Mouse (Mus musculus): Measurements from ENCODE around the gene Zfhx2.

DNA sequence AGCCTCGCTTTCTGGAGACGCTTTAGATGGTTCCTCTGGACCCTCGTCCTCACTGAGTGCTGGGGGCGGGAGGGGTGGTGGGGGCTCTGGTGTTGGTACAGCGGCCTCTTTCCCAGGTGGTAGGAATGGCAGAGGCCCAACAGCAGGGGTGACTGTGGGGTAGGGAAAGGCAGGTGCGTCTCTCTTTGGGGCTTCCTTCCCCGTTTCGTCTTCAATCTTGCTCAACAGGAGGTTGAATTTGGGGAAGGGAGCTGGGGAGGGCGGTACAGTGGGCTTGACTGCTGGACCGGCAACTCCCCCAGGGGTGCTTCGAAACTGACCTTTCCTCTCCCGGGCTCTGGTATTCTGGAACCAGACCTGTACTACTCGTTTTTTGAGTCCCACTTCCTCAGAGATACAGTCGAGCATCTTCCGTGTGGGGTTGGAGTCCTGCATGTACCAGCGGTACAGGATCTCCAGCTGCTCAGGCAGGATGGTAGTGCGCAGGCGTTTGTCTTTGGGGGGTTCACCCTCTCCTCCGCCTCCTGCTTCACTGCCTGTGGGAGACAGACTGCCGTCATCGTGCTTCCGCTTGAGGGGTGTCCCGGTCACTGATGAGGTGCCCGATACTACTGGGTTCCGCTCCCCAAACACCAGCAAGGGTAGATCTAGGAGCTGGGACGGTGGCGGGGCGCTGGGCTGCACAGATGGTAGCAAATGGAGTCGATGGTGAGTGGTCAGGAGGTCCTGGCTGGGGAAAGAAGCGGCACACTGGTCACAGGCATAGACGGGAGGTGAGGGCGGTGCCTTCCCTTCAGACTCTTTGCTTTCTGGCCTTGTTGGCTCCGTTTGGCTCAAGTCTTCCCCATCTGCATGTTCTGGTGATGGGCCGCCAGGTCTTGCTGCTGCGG, 27.4 kb downstream of the Zfhx2 start:
- TF ChIP-seq MYOG (IDR thresholded peaks at IDR 0.05; ENCODE audit: control insufficient read depth in 1 of 3, insufficient read depth in 1 of 3, insufficient read length in 2 of 3, low read depth in 2 of 3) (no peak), POLR2AphosphoS2 (IDR thresholded peaks at IDR 0.05; ENCODE audit: insufficient read length, low read depth) (no peak), E2F4 (IDR thresholded peaks at IDR 0.05; ENCODE audit: insufficient read depth) (no peak), USF1 (IDR thresholded peaks at IDR 0.05; ENCODE audit: low read depth) (no peak), POLR2A (IDR thresholded peaks at IDR 0.05; ENCODE audit: insufficient read length, low read depth) (no peak), SRF (IDR thresholded peaks at IDR 0.05; ENCODE audit: control insufficient read depth, insufficient read length, low read depth) (no peak), MAX (IDR thresholded peaks at IDR 0.05; ENCODE audit: low read depth) (no peak), TCF12 (IDR thresholded peaks at IDR 0.05; ENCODE audit: insufficient read depth, poor library complexity, severe bottlenecking) (no peak)

Data from myocyte (in vitro differentiated cells).